14 mouse cellular contexts compared by ENCODE assay signal in genomic region chr13:34311593-34311992, GRCm38 (mm10).
"Had no signal": no experiment of that assay in that cellular context is flagged by ENCODE, and none has a peak within 500 bp of the region (broad histone marks: within the 10 kb centered on the region; RNA-seq: fewer than 3 reads in every experiment).

No protein-coding gene starts in this region.

- H3K9ac ChIP-seq: limb, embryonic 12.5 days; midbrain, embryonic 13.5 days; neural tube, embryonic 15.5 days had no signal

- H3K4me2 ChIP-seq: limb, embryonic 12.5 days; midbrain, embryonic 13.5 days; neural tube, embryonic 15.5 days had no signal

- ATAC-seq: midbrain, embryonic 13.5 days had no signal

- H3K4me1 ChIP-seq: neural tube, embryonic 15.5 days had no signal

- H3K27ac ChIP-seq: kidney, postnatal 0 days; limb, embryonic 12.5 days; midbrain, embryonic 13.5 days; neural tube, embryonic 15.5 days had no signal

- H3K4me3 ChIP-seq: limb, embryonic 12.5 days; midbrain, embryonic 13.5 days; neural tube, embryonic 15.5 days had no signal

- H3K27me3 ChIP-seq: limb, embryonic 12.5 days; midbrain, embryonic 13.5 days; neural tube, embryonic 15.5 days had no signal

- DNase-seq: kidney, adult 11 months; kidney, adult 9 months; kidney, postnatal 36 days; layer of hippocampus, adult 9-11 months; layer of hippocampus, postnatal 36 days; lung, adult 18-20 months; lung, postnatal 36 days; right cerebral cortex, adult 18-20 months; right cerebral cortex, postnatal 25 days; thymus, postnatal 4 days had no signal

- H3K36me3 ChIP-seq: limb, embryonic 12.5 days; midbrain, embryonic 13.5 days; neural tube, embryonic 15.5 days had no signal

- H3K9me3 ChIP-seq: limb, embryonic 12.5 days; midbrain, embryonic 13.5 days; neural tube, embryonic 15.5 days had no signal
